Mouse (Mus musculus): ENCODE measurements at regions not wholly inside any gene's neighbourhood (a gene's known extent, or its start where the extent isn't known, plus 50 kb on each side); places are given as distances from the start of the nearest gene placed in this dataset.

- no peak for DNase-seq
Measured at GRCm38 (mm10) chr13:6189133-6189532, 327.9 kb downstream of the Klf6 start.

GRCm38 (mm10) chr13:6189566-6189965 lies 328.3 kb downstream of the Klf6 start:
- no peak for DNase-seq

GRCm38 (mm10) chr13:6191186-6191914 lies 330.1 kb downstream of the Klf6 start:
- no peak for DNase-seq

GRCm38 (mm10) chr13:6191915-6192295 lies 330.6 kb downstream of the Klf6 start:
- DNase-seq, result peak; percentile 7 to 13

- no peak for DNase-seq
Measured at GRCm38 (mm10) chr13:6196690-6197089, 335.4 kb downstream of the Klf6 start.

- DNase-seq, result no peak
Measured at GRCm38 (mm10) chr13:6199107-6199506, 337.8 kb downstream of the Klf6 start.

GRCm38 (mm10) chr13:6201516-6201915 lies 340.2 kb downstream of the Klf6 start:
- DNase-seq, result no peak

- no peak for DNase-seq
Measured at GRCm38 (mm10) chr13:6204801-6205200, 343.1 kb upstream of the Pitrm1 start.

GRCm38 (mm10) chr13:6212550-6212949 lies 335.4 kb upstream of the Pitrm1 start:
- no peak for DNase-seq

GRCm38 (mm10) chr13:6214189-6214588 lies 333.8 kb upstream of the Pitrm1 start:
- DNase-seq, result no peak

GRCm38 (mm10) chr13:6226087-6226643 lies 321.8 kb upstream of the Pitrm1 start:
- DNase-seq, result no peak

GRCm38 (mm10) chr13:6228278-6228677 lies 319.7 kb upstream of the Pitrm1 start:
- DNase-seq, result no peak

GRCm38 (mm10) chr13:6235394-6235793 lies 312.6 kb upstream of the Pitrm1 start:
- DNase-seq, result no peak

- no peak for DNase-seq
Measured at GRCm38 (mm10) chr13:6236503-6236902, 311.4 kb upstream of the Pitrm1 start.

GRCm38 (mm10) chr13:6237201-6237600 lies 310.7 kb upstream of the Pitrm1 start:
- DNase-seq, result no peak

GRCm38 (mm10) chr13:6240855-6241254 lies 307.1 kb upstream of the Pitrm1 start:
- peak; percentile 3 to 8 for DNase-seq

GRCm38 (mm10) chr13:6241472-6242123 lies 306.4 kb upstream of the Pitrm1 start:
- DNase-seq, result no peak

GRCm38 (mm10) chr13:6250106-6250505 lies 297.8 kb upstream of the Pitrm1 start:
- DNase-seq, result no peak

GRCm38 (mm10) chr13:6251025-6251862 lies 296.7 kb upstream of the Pitrm1 start:
- no peak for DNase-seq

- DNase-seq, result no peak
Measured at GRCm38 (mm10) chr13:6252100-6252499, 295.8 kb upstream of the Pitrm1 start.

GRCm38 (mm10) chr13:6255303-6255702 lies 292.6 kb upstream of the Pitrm1 start:
- DNase-seq, result no peak

GRCm38 (mm10) chr13:6255728-6256496 lies 292.0 kb upstream of the Pitrm1 start:
- DNase-seq, result no peak

All from adrenal gland, postnatal 36 days (tissue).